Mouse (Mus musculus) gonadal fat pad, adult 2 months (tissue): ENCODE results near the gene Gpr152. TPM values are rescaled to one million over a fixed set of nuclear protein-coding genes. Genes with fewer than 3 reads are reported as not detected.

Source experiments
- polyA plus RNA-seq: library from polyadenylated mRNA; depleted of rRNA; stranded (reverse); fragments of >200 nt; gene quantifications from 2 replicates; pipeline ENCODE4 v1.2.3, GENCODE M21; 2012; rRNA removed

Gpr152 gene
- polyA plus RNA-seq, 1 experiment: 0.20 TPM

Other genes starting within 250 kb of the Gpr152 start
- gene Tcirg1, start 232.7 kb upstream of the Gpr152 start, polyA plus RNA-seq: 61.0 and 75.4 TPM in 2 replicates
- 225 and 260 TPM in 2 replicates for gene Ndufs8, start 227.0 kb upstream of the Gpr152 start, polyA plus RNA-seq
- 9.2 and 12.7 TPM in 2 replicates for gene Aldh3b1, start 210.0 kb upstream of the Gpr152 start, polyA plus RNA-seq
- gene Unc93b1, start 204.6 kb upstream of the Gpr152 start, polyA plus RNA-seq: 93.7 TPM in 2 replicates
- 0.51 and 0.86 TPM in 2 replicates for gene Aldh3b3, start 181.1 kb upstream of the Gpr152 start, polyA plus RNA-seq
- 20.1 and 30.9 TPM in 2 replicates for gene Aldh3b2, start 167.5 kb upstream of the Gpr152 start, polyA plus RNA-seq
- 45.4 and 50.9 TPM in 2 replicates for gene Acy3, start 153.2 kb upstream of the Gpr152 start, polyA plus RNA-seq
- gene Tbx10, start 147.0 kb upstream of the Gpr152 start, polyA plus RNA-seq: not detected in 2 replicates
- 10.2 and 19.7 TPM in 2 replicates for gene Nudt8, start 139.2 kb upstream of the Gpr152 start, polyA plus RNA-seq
- gene Gm49405, start 139.2 kb upstream of the Gpr152 start, polyA plus RNA-seq: 1.3 and 1.4 TPM in 2 replicates
- 5.5 and 6.1 TPM in 2 replicates for gene Doc2g, start 136.5 kb upstream of the Gpr152 start, polyA plus RNA-seq
- 152 and 165 TPM in 2 replicates for gene Ndufv1, start 127.0 kb upstream of the Gpr152 start, polyA plus RNA-seq
- gene Gstp1, start 101.8 kb upstream of the Gpr152 start, polyA plus RNA-seq: 787 and 813 TPM in 2 replicates
- gene Gstp2, start 93.8 kb upstream of the Gpr152 start, polyA plus RNA-seq: 14.7 and 39.9 TPM in 2 replicates
- gene Gstp3, start 80.2 kb upstream of the Gpr152 start, polyA plus RNA-seq: 0.93 and 3.0 TPM in 2 replicates
- gene Cabp2, start 58.2 kb upstream of the Gpr152 start, polyA plus RNA-seq: not detected in 2 replicates
- 162 and 208 TPM in 2 replicates for gene Cdk2ap2, start 42.6 kb upstream of the Gpr152 start, polyA plus RNA-seq
- gene Pitpnm1, start 39.8 kb upstream of the Gpr152 start, polyA plus RNA-seq: 68.4 and 81.9 TPM in 2 replicates
- 99.1 and 121 TPM in 2 replicates for gene Aip, start 13.9 kb upstream of the Gpr152 start, polyA plus RNA-seq
- 0.15 and 0.28 TPM in 2 replicates for gene Cabp4, start 4.2 kb downstream of the Gpr152 start, polyA plus RNA-seq
- 251 and 287 TPM in 2 replicates for gene Coro1b, start 8.8 kb downstream of the Gpr152 start, polyA plus RNA-seq
- gene Ptprcap, start 13.8 kb downstream of the Gpr152 start, polyA plus RNA-seq: 5.8 and 5.9 TPM in 2 replicates
- gene Rps6kb2, start 23.6 kb downstream of the Gpr152 start, polyA plus RNA-seq: 31.1 and 32.0 TPM in 2 replicates
- 8.4 and 10.0 TPM in 2 replicates for gene Carns1, start 35.7 kb downstream of the Gpr152 start, polyA plus RNA-seq
- 3.6 and 4.5 TPM in 2 replicates for gene Tbc1d10c, start 51.5 kb downstream of the Gpr152 start, polyA plus RNA-seq
- 570 and 585 TPM in 2 replicates for gene Ppp1ca, start 52.3 kb downstream of the Gpr152 start, polyA plus RNA-seq
- 27.3 and 31.9 TPM in 2 replicates for gene Rad9a, start 61.9 kb downstream of the Gpr152 start, polyA plus RNA-seq
- gene Clcf1, start 74.5 kb downstream of the Gpr152 start, polyA plus RNA-seq: 6.6 and 7.9 TPM in 2 replicates
- 1.2 TPM in 1 of 2 replicates, not detected in the other for gene AC109138.7, start 74.6 kb downstream of the Gpr152 start, polyA plus RNA-seq
- 111 and 164 TPM in 2 replicates for gene Pold4, start 92.1 kb downstream of the Gpr152 start, polyA plus RNA-seq
- 87.3 and 91.4 TPM in 2 replicates for gene Ssh3, start 129.4 kb downstream of the Gpr152 start, polyA plus RNA-seq
- 12.6 and 13.7 TPM in 2 replicates for gene Ankrd13d, start 143.3 kb downstream of the Gpr152 start, polyA plus RNA-seq
- gene Grk2, start 166.4 kb downstream of the Gpr152 start, polyA plus RNA-seq: 74.0 and 79.1 TPM in 2 replicates